Mouse (Mus musculus): ENCODE measurements around the gene Brdt.

Brdt gene

DNA sequence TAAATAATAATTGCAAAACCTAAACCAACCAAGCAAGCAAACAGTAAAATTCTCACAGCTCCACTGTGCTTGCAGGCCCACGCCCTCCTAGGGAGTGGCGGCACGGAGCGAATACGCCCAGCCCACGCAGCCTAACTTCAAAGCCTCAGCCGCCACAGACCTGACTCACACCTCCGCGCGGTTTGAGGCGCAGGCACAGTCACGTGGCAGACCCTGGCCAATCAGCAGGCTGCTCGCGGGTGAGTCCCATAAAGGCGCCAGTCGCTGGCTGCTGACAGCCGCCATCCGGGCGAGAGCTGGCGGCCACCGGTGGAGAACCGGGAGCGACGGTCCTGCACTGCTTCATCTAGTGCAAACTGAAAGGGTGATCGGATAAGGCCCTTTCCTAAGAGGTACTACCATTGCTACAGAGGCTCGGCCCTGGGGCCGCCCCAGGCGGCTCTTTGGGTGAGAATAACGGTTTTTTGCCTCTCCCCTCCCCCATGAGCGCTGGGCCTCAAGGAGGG lies at the start of gene Brdt:
TSS of gene Brdt (plus strand) at position 244 of the 506 bp plus-strand sequence.
- DNase-seq (ENCODE audit: low spot score): no peak

DNA sequence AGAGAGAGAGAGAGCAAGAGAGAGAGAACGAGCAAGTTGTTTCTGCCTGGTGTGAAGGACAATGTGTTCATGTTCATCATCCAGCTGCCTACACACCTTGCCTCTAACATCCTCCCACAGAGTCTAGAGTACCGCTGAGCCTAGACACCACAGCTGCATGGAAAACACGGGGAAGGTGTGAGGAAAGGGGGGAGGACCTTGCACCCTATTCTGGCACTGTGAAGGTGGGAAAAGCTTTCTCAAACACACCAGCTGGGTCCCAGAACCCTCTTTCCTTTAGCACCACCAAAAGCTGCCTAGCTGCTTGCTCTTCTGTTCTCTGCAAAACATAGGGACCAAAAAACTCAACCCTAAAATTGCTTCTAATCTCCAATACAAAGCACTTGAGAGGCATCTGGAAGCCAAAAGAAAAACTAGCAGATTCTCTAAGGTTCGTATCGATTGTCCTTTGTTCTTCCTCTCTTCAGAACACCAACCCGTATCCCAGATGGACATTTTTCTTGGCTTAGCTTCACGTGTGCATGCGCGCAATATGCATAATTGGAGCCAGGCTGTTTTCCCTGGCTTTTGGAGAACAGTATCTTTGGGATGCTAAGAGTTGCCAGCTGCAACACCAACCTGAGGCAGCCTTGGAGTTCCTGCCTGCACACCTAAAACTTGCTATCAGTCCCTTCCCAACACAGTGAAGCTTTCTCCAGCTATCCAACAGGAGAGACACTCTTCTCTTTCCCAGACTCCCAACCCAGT lies 48.2 kb upstream of the Brdt start:
- no peak for DNase-seq (ENCODE audit: low spot score)

GRCm38 (mm10) chr5:107283935-107284524 lies 46.9 kb upstream of the Brdt start:
- DNase-seq (ENCODE audit: low spot score): no peak

DNA sequence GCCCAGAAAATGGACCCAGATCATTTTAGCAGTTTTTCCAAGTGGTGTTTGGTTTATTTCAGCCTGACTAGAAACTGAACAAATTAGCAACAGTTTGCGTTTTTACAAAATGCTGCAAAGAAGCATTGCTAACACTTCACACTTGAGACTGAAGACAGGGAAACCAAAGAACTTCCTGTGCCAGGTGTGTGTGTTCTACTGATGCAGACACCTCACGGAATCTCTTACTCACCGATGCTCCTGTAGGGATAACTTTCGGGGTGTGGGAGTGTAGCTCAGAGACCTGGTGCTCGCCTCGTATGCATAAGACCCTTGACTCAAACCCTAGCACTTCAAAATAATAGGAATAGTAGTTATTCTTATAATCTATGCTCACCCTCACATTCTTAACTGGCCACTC lies 45.4 kb upstream of the Brdt start:
- no peak for DNase-seq (ENCODE audit: low spot score)

GRCm38 (mm10) chr5:107287254-107287907 lies 43.6 kb upstream of the Brdt start:
- DNase-seq (ENCODE audit: low spot score): peak; percentile 48

- DNase-seq (ENCODE audit: low spot score): no peak
Measured at GRCm38 (mm10) chr5:107287908-107288267, 43.1 kb upstream of the Brdt start.

- peak; percentile 14 for DNase-seq (ENCODE audit: low spot score)
Measured at GRCm38 (mm10) chr5:107288427-107289233, 42.3 kb upstream of the Brdt start.

DNA sequence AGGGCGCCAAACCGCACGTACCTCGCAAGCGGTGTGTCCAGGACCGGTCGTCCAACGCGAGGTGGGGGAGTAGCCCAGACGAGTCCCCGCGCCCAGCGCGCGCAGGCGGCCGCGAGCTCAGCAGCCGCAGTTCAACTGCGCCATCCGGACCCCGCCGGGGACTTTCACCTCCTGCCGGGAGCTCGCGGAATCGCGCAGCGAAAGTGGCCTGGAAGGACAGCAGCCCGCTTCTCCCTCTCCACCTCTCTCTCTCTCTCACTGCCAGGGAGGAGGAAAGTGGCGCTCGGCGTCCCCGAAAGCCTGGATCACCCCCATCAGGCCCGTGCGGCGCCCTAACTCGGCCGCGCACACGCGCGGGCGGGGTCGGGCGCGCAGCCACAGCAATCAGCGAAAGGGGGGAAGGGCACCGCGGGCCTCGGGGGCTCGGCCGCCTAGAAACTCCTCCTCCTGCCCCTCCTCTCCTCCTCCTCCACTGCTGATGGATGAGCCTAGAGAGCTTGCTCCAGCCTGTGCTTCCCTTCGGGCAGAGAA lies 41.7 kb upstream of the Brdt start, which contains the start of gene Tgfbr3:
TSS of gene Tgfbr3 (minus strand) at position 396 of the 531 bp plus-strand sequence.
- DNase-seq (ENCODE audit: low spot score): peak; percentile 41

DNA sequence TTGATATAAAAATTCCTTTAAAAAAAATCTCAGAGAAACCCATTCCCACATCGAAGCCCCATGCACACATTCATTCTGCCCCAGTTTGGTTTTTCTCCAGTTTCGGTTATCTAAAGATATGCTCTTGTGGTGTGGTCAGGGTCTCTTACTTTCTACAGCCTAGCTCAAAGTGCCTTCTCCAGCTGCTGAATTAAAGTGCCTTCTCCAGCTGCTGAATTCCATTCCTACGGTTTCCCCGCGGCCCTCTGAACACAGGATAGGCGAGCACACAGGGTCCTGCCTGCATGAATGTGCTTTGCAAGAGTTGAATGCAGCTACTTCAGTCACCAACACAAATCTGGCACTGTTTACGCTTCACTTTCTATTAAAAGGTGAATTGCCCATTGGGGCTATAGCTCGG lies 41.0 kb upstream of the Brdt start:
- DNase-seq (ENCODE audit: low spot score): no peak

DNA sequence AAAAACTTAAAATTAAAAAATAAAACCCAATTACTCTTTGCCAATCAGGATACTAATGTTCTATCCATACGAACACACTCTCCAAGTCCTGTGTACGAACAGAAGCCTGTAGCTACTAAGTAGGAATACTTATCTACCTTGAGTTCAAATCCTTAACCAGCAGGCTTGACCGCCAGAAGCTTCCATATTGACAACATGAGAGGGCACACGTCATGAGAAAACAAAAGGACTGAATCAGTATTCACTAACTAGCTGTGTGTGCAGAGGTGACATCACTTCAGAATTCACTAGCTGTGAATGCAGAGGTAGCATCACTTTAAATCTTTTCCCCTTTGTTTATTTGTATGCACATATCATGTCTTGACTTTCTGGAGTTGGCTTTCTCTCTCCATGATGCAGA lies 36.9 kb upstream of the Brdt start:
- no peak for DNase-seq (ENCODE audit: low spot score)

GRCm38 (mm10) chr5:107295061-107295816 lies 35.7 kb upstream of the Brdt start:
- DNase-seq (ENCODE audit: low spot score): no peak

DNA sequence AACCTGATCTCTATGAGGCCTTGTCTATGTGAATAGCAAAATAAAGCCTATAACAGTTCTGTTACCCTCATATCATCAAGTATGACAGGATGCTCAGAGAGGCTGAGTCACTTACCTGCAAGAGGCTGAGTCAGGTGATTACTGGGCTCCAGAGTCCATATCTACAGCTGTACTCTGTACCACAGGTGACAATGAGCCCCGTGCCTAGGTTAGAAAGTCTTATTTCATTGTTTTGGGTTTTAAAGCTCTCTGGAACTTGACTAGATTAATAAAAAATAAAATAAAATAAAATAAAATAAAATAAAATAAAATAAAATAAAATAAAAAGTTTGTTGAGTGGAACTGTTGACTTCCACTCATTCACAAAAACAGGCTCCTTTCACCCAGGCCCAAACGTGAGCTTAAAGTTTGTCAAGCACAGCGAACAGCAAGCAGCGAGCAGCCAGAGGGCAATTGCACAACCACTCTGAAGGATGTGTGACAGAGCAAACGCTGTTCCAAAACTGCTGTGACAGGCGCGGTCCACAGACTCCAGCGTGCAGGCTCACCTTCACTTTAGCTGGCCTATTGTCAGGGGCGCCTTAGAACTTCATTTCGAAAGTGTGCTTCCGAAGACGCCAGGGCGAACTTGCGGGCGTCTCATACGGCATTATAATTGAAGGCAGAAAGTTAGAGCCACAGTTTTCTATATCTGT lies 35.0 kb upstream of the Brdt start:
- DNase-seq (ENCODE audit: low spot score): no peak

- no peak for DNase-seq (ENCODE audit: low spot score)
Measured at GRCm38 (mm10) chr5:107296512-107297322, 34.2 kb upstream of the Brdt start.

DNA sequence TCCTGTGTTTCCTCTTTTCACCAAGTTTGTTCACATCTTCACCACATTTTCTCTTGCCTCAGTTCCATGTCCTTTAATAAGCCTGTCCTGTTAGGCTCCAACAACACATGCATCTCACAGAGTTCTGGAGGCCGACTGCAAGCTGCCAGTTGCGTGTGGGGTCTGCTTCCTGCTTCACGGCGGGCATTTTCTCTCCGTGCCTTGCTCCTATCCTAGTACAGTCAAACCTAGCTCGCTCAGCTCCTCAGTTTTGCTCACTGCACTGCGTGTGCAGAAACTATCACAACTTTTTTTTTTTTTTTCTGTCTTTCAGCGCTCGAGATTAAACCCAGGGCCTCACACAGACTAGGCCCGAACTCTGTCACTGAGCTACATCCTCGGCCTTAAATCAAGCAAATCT lies 32.1 kb upstream of the Brdt start:
- DNase-seq (ENCODE audit: low spot score): no peak

DNA sequence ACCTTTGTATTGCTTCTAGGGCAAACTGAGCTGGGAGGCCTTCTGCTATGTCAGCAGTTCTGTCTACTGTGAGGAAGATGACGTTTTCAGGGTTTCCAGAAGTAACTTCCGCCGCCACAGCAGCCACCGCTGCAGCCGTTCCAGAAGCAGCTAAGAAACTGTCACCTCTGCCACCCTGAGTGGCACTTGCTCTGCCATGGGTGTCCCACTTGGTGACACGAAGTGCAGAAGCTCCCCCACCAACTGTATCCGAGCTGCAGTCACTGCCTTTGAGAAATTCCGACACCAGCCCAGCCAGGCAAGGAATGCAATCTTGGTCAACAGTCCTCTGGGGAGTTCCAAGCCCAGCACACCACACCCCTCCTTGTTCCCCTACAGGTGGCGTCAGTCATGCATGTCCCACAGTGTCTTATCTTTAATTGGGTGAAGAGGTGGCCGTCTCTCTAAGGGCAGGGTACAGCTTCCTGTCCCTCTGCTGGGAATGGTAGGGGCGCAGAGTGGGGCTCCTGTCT lies 27.6 kb upstream of the Brdt start:
- DNase-seq (ENCODE audit: low spot score): no peak

- DNase-seq (ENCODE audit: low spot score): no peak
Measured at GRCm38 (mm10) chr5:107304117-107304825, 26.7 kb upstream of the Brdt start.

- no peak for DNase-seq (ENCODE audit: low spot score)
Measured at GRCm38 (mm10) chr5:107307432-107307831, 23.5 kb upstream of the Brdt start.

- no peak for DNase-seq (ENCODE audit: low spot score)
Measured at GRCm38 (mm10) chr5:107317141-107317540, 13.8 kb upstream of the Brdt start.

GRCm38 (mm10) chr5:107320703-107321102 lies 10.3 kb upstream of the Brdt start:
- no peak for DNase-seq (ENCODE audit: low spot score)

All from spleen, adult 12 weeks (tissue).